Mouse (Mus musculus) mouse embryonic stem cell (cell line): ENCODE results near the gene Nrn1l.

Source experiments
- in situ Hi-C, 2 experiments: fragments of 300-500 bp; cut with MboI; formaldehyde crosslinking; loops; 1 replicate in 1 of 2; 3 replicates in 1 of 2; pipeline ENCODE4 v1.14.3; 2019 to 2020; ENCODE audit warnings: low sequenced_read_pairs in 2 of 2, low pct_unique_long_range_greater_than_20kb in 1 of 2, mixed read lengths in 1 of 2; ENCODE audit not compliant: unreplicated experiment in 1 of 2

Gene Nrn1l

GRCm38 (mm10) chr8:105893339-105893738 is at the start of gene Nrn1l:
TSS of gene Nrn1l (plus strand) at chr8:105893567.
- in situ Hi-C loops = no loop called here

GRCm38 (mm10) chr8:105846678-105847077 is 46.7 kb upstream of the Nrn1l start:
- in situ Hi-C loops = no loop called here

- in situ Hi-C loops = no loop called here
These were observed 43.4 kb upstream of the Nrn1l start for GRCm38 (mm10) chr8:105850014-105850413.

- in situ Hi-C loops = no loop called here
These were observed 42.8 kb upstream of the Nrn1l start for GRCm38 (mm10) chr8:105850611-105851010.

- in situ Hi-C loops = no loop called here
These were observed 41.7 kb upstream of the Nrn1l start for GRCm38 (mm10) chr8:105851651-105852143.

- in situ Hi-C loops = no loop called here
These were observed 41.1 kb upstream of the Nrn1l start for GRCm38 (mm10) chr8:105852146-105852729.

- in situ Hi-C loops = no loop called here
These were observed 40.2 kb upstream of the Nrn1l start, which contains the start of gene Cenpt for GRCm38 (mm10) chr8:105853178-105853577. TSS of gene Cenpt (minus strand) at chr8:105853278.

- in situ Hi-C loops = no loop called here
These were observed 39.1 kb upstream of the Nrn1l start for GRCm38 (mm10) chr8:105854303-105854702.

- in situ Hi-C loops = no loop called here
These were observed 38.6 kb upstream of the Nrn1l start, which contains the start of gene Thap11 for GRCm38 (mm10) chr8:105854715-105855216. TSS of gene Thap11 (plus strand) at chr8:105855132.

- in situ Hi-C loops = no loop called here
These were observed 37.9 kb upstream of the Nrn1l start for GRCm38 (mm10) chr8:105855248-105856167.

GRCm38 (mm10) chr8:105856168-105856835 is 37.1 kb upstream of the Nrn1l start:
- in situ Hi-C loops = no loop called here

GRCm38 (mm10) chr8:105858495-105858894 is 34.9 kb upstream of the Nrn1l start:
- in situ Hi-C loops = no loop called here

GRCm38 (mm10) chr8:105859314-105859713 is 34.1 kb upstream of the Nrn1l start:
- in situ Hi-C loops = no loop called here

- in situ Hi-C loops = no loop called here
These were observed 33.0 kb upstream of the Nrn1l start, which contains the start of gene Nutf2 for GRCm38 (mm10) chr8:105860143-105860981. TSS of gene Nutf2 (plus strand) at chr8:105860580.

- in situ Hi-C loops = no loop called here
These were observed 31.4 kb upstream of the Nrn1l start for GRCm38 (mm10) chr8:105861951-105862350.

GRCm38 (mm10) chr8:105866364-105867029 is 26.9 kb upstream of the Nrn1l start:
- in situ Hi-C loops = no loop called here

- in situ Hi-C loops = no loop called here
These were observed 19.1 kb upstream of the Nrn1l start for GRCm38 (mm10) chr8:105874301-105874700.
